Comparison of ENCODE assay signal across 8 mouse cellular contexts in genomic region chr19:4149283-4149682, GRCm38 (mm10). TPM values are rescaled to one million over a fixed set of nuclear protein-coding genes. Genes with fewer than 3 reads are reported as not detected.
DNase-seq lines count a peak whose midpoint lies in the region; ATAC-seq and TF ChIP-seq lines count a peak whose summit lies in the region.

No protein-coding gene starts in this region.

- ATAC-seq in limb, embryonic 13.5 days (ENCODE audit: low FRiP score, low read depth): no peak
- no peak for ATAC-seq in stomach, embryonic 15.5 days (ENCODE audit: insufficient read depth, low FRiP score, low read depth)

- DNase-seq in cerebellum, adult 9-10 months: peak; percentile 52
- DNase-seq in cerebellum, adult 11-12 months: no peak
- no peak for DNase-seq in testis, postnatal 14 days (ENCODE audit: low spot score)
- DNase-seq in right cerebral cortex, postnatal 36 days (ENCODE audit: low spot score in 2 of 2): no peak
- no peak for DNase-seq in adrenal gland, adult 2 months

- H3K27me3 ChIP-seq in testis, adult 2 months (ENCODE audit: control insufficient read depth, insufficient read depth, low read length): no peaks in the 10 kb centered on the region
- no peaks in the 10 kb centered on the region for H3K27me3 ChIP-seq in limb, embryonic 13.5 days
- H3K27me3 ChIP-seq in stomach, embryonic 15.5 days (replicated peaks): no peaks in the 10 kb centered on the region

- peak overlapping the region; percentile 91 for H3K4me2 ChIP-seq in limb, embryonic 13.5 days (replicated peaks)
- peak overlapping the region; percentile 83 for H3K4me2 ChIP-seq in stomach, embryonic 15.5 days

- 86% methylated on average over 11 of the region's 11 CpGs for WGBS in limb, embryonic 13.5 days
- WGBS in stomach, embryonic 15.5 days: 81% methylated on average over 11 of the region's 11 CpGs

- H3K4me3 ChIP-seq in testis, adult 2 months (ENCODE audit: control insufficient read depth, low read depth, low read length): peak overlapping the region; percentile 85; the same call in 1 of the 2 replicates
- peak overlapping the region; percentile 94 for H3K4me3 ChIP-seq in limb, embryonic 13.5 days
- peak overlapping the region; percentile 92 for H3K4me3 ChIP-seq in stomach, embryonic 15.5 days (replicated peaks)

- H3K4me1 ChIP-seq in testis, adult 2 months (ENCODE audit: control insufficient read depth, insufficient read depth, low read length): peaks cover 17% of the 10 kb centered on the region
- H3K4me1 ChIP-seq in limb, embryonic 13.5 days: peaks cover 18% of the 10 kb centered on the region
- H3K4me1 ChIP-seq in stomach, embryonic 15.5 days: peaks cover 20% of the 10 kb centered on the region

- H3K27ac ChIP-seq in testis, adult 2 months (ENCODE audit: control insufficient read depth, insufficient read depth, low read depth, low read length): no peak overlapping the region
- H3K27ac ChIP-seq in limb, embryonic 13.5 days: no peak overlapping the region
- H3K27ac ChIP-seq in stomach, embryonic 15.5 days: no peak overlapping the region

- H3K9me3 ChIP-seq in limb, embryonic 13.5 days: no peaks in the 10 kb centered on the region
- H3K9me3 ChIP-seq in stomach, embryonic 15.5 days: no peaks in the 10 kb centered on the region

- H3K36me3 ChIP-seq in testis, adult 2 months (ENCODE audit: control insufficient read depth, insufficient read depth, low read length): no peaks in the 10 kb centered on the region
- peaks cover 38% of the 10 kb centered on the region for H3K36me3 ChIP-seq in limb, embryonic 13.5 days
- peaks cover 14% of the 10 kb centered on the region for H3K36me3 ChIP-seq in stomach, embryonic 15.5 days

- no peak for TF ChIP-seq CTCF in testis, adult 2 months (IDR thresholded peaks at IDR 0.05; ENCODE audit: control insufficient read depth, insufficient read depth, insufficient replicate concordance, low read depth, low read length)

- TF ChIP-seq POLR2A in testis, adult 2 months (IDR thresholded peaks at IDR 0.05; ENCODE audit: control insufficient read depth, low read depth, low read length): no peak

- H3K9ac ChIP-seq in limb, embryonic 13.5 days: peak overlapping the region; percentile 91
- H3K9ac ChIP-seq in stomach, embryonic 15.5 days: peak overlapping the region; percentile 95

RNA-seq across cellular contexts. Expression of gene Coro1b, which starts 0.9 kb away (rescaled TPM):
- polyA plus RNA-seq in testis, adult 2 months (2012; rRNA removed): 87.3 and 97.2 TPM in 2 replicates
- 137 and 146 TPM in 2 replicates for polyA plus RNA-seq in limb, embryonic 13.5 days (2015; fragmentation: Nextera tagmentation; extraction: Ambion mirVana)
- polyA plus RNA-seq in stomach, embryonic 15.5 days (2015; fragmentation: Nextera tagmentation; extraction: Ambion mirVana): 164 and 180 TPM in 2 replicates
- total RNA-seq in adrenal gland, adult 2 months (2021): 100 to 1,000 TPM; 154 to 202 TPM
- 199 and 225 TPM in 2 replicates for polyA plus RNA-seq in adrenal gland, adult 2 months (2012; rRNA removed)

RNA-seq across cellular contexts. Expression of gene Ptprcap, which starts 4.1 kb away (rescaled TPM):
- polyA plus RNA-seq in testis, adult 2 months (2012; rRNA removed): 0.65 and 1.0 TPM in 2 replicates
- polyA plus RNA-seq in limb, embryonic 13.5 days (2015; fragmentation: Nextera tagmentation; extraction: Ambion mirVana): 2.7 and 3.6 TPM in 2 replicates
- polyA plus RNA-seq in stomach, embryonic 15.5 days (2015; fragmentation: Nextera tagmentation; extraction: Ambion mirVana): 6.4 and 7.5 TPM in 2 replicates
- 1 to 10 TPM; 2.5 to 5.7 TPM for total RNA-seq in adrenal gland, adult 2 months (2021)
- 54.9 and 57.6 TPM in 2 replicates for polyA plus RNA-seq in adrenal gland, adult 2 months (2012; rRNA removed)

RNA-seq across cellular contexts. Expression of gene Cabp4, which starts 5.5 kb away (rescaled TPM):
- polyA plus RNA-seq in testis, adult 2 months (2012; rRNA removed): 0.16 and 0.29 TPM in 2 replicates
- 0.05 and 0.13 TPM in 2 replicates for polyA plus RNA-seq in limb, embryonic 13.5 days (2015; fragmentation: Nextera tagmentation; extraction: Ambion mirVana)
- polyA plus RNA-seq in stomach, embryonic 15.5 days (2015; fragmentation: Nextera tagmentation; extraction: Ambion mirVana): 0.13 and 0.19 TPM in 2 replicates
- total RNA-seq in adrenal gland, adult 2 months (2021): under 1 TPM; 0.29 to 0.69 TPM
- 0.12 and 0.26 TPM in 2 replicates for polyA plus RNA-seq in adrenal gland, adult 2 months (2012; rRNA removed)

RNA-seq across cellular contexts. Expression of gene Gpr152, which starts 9.7 kb away (rescaled TPM):
- polyA plus RNA-seq in testis, adult 2 months (2012; rRNA removed): 0.02 TPM in 1 of 2 replicates, not detected in the other
- polyA plus RNA-seq in limb, embryonic 13.5 days (2015; fragmentation: Nextera tagmentation; extraction: Ambion mirVana): not detected in 2 replicates
- not detected in 2 replicates for polyA plus RNA-seq in stomach, embryonic 15.5 days (2015; fragmentation: Nextera tagmentation; extraction: Ambion mirVana)
- total RNA-seq in adrenal gland, adult 2 months (2021): under 1 TPM; 0.09 to 0.17 TPM
- 0.10 and 0.18 TPM in 2 replicates for polyA plus RNA-seq in adrenal gland, adult 2 months (2012; rRNA removed)

RNA-seq across cellular contexts. Expression of gene Rps6kb2, which starts 13.9 kb away (rescaled TPM):
- 10.9 and 11.1 TPM in 2 replicates for polyA plus RNA-seq in testis, adult 2 months (2012; rRNA removed)
- 63.9 and 65.7 TPM in 2 replicates for polyA plus RNA-seq in limb, embryonic 13.5 days (2015; fragmentation: Nextera tagmentation; extraction: Ambion mirVana)
- polyA plus RNA-seq in stomach, embryonic 15.5 days (2015; fragmentation: Nextera tagmentation; extraction: Ambion mirVana): 44.7 and 49.5 TPM in 2 replicates
- 10 to 100 TPM; 27.6 to 39.5 TPM for total RNA-seq in adrenal gland, adult 2 months (2021)
- polyA plus RNA-seq in adrenal gland, adult 2 months (2012; rRNA removed): 48.3 and 60.8 TPM in 2 replicates
